Mouse (Mus musculus) hindbrain, embryonic 10.5 days (tissue): ENCODE measurements around the gene Itgb6. TPM values are rescaled to one million over a fixed set of nuclear protein-coding genes. Genes with fewer than 3 reads are reported as not detected.

Experiments
- DNase-seq: peaks from one replicate; pipeline ENCODE4 v3.0.0-alpha.2; 2017; ENCODE audit warnings: low spot score
- H3K27ac ChIP-seq: fragments of 300-500 bp; sonication (generic); 2 replicates; pipeline ENCODE4 v1.5.1; 2016; ENCODE audit warnings: mild to moderate bottlenecking, moderate library complexity
- H3K27me3 ChIP-seq: fragments of 300-500 bp; sonication (generic); 2 replicates; pipeline ENCODE4 v1.6.1; 2016; ENCODE audit warnings: mild to moderate bottlenecking; ENCODE audit not compliant: poor library complexity, insufficient read depth, severe bottlenecking
- H3K36me3 ChIP-seq: fragments of 300-500 bp; sonication (generic); 2 replicates; pipeline ENCODE4 v1.6.1; 2016; ENCODE audit warnings: mild to moderate bottlenecking, moderate library complexity
- H3K4me1 ChIP-seq: fragments of 300-500 bp; sonication (generic); replicated peaks from 2 replicates; pipeline ENCODE4 v1.6.1; 2016; ENCODE audit warnings: mild to moderate bottlenecking
- H3K4me3 ChIP-seq: fragments of 300-500 bp; sonication (generic); 2 replicates; pipeline ENCODE4 v1.5.1; 2016; ENCODE audit warnings: mild to moderate bottlenecking, moderate library complexity
- H3K9me3 ChIP-seq: fragments of 300-500 bp; sonication (generic); 2 replicates; pipeline ENCODE4 v1.6.1; 2016; ENCODE audit warnings: mild to moderate bottlenecking, moderate library complexity
- WGBS: fragments of 180-500 bp; shearing (Covaris S2); methylation state at CpG from one replicate; pipeline ENCODE4 v1.1.7; 2016; 5-methylcytosine and 5-hydroxymethylcytosine counted together
- polyA plus RNA-seq: library from polyadenylated mRNA; unstranded; fragments of >200 nt; fragmentation: Nextera tagmentation; extraction: Ambion mirVana; gene quantifications from 2 replicates; pipeline ENCODE4 v1.2.1, GENCODE M21; 2016

Itgb6 gene
- polyA plus RNA-seq, 1 experiment from 2014 or later, result 0.88 TPM

GRCm38 (mm10) chr2:60724660-60725059 is 2.2 kb upstream of the Itgb6 start:
- Histone ChIP-seq H3K9me3 (no peaks in the 10 kb centered on the region), H3K4me3 (no peak overlapping the region), H3K36me3 (no peaks in the 10 kb centered on the region), H3K4me1 (peaks cover 17% of the 10 kb centered on the region), H3K27me3 (no peaks in the 10 kb centered on the region), H3K27ac (no peak overlapping the region)
- 78% methylated on average over 2 of the region's 2 CpGs for WGBS
- no peak for DNase-seq

- WGBS, result 93% methylated on average over 3 of the region's 3 CpGs
- no peaks in the 10 kb centered on the region for H3K27me3 ChIP-seq
Measured at GRCm38 (mm10) chr2:60722967-60723366, 524 bp upstream of the Itgb6 start.

GRCm38 (mm10) chr2:60720906-60721305 is 1.5 kb downstream of the Itgb6 start:
- no peak overlapping the region for H3K4me3 ChIP-seq
- no peak for DNase-seq
- no peaks in the 10 kb centered on the region for H3K9me3 ChIP-seq
- H3K4me1 ChIP-seq, result peaks cover 20% of the 10 kb centered on the region
- WGBS, result 29% methylated on average over 5 of the region's 5 CpGs
- H3K27me3 ChIP-seq, result 0 out of 2 replicates have a peak, but pooled peaks cover 2% of the 10 kb centered on the region
- H3K27ac ChIP-seq, result no peak overlapping the region
- H3K36me3 ChIP-seq, result no peaks in the 10 kb centered on the region

More at GRCm38 (mm10) chr2:60722967-60723366, 524 bp upstream of the Itgb6 start:
- H3K9me3 ChIP-seq, result no peaks in the 10 kb centered on the region
- DNase-seq, result no peak
- no peak overlapping the region for H3K27ac ChIP-seq
- H3K4me1 ChIP-seq, result peaks cover 8% of the 10 kb centered on the region
- no peak overlapping the region for H3K4me3 ChIP-seq
- H3K36me3 ChIP-seq, result no peaks in the 10 kb centered on the region

GRCm38 (mm10) chr2:60720205-60720604 is 2.2 kb downstream of the Itgb6 start:
- H3K4me3 ChIP-seq, result no peak overlapping the region
- H3K4me1 ChIP-seq, result peaks cover 27% of the 10 kb centered on the region
- no peaks in the 10 kb centered on the region for H3K36me3 ChIP-seq
- no peak for DNase-seq
- H3K27me3 ChIP-seq, result 0 out of 2 replicates have a peak, but pooled peaks cover 6% of the 10 kb centered on the region
- no peak overlapping the region for H3K27ac ChIP-seq
- WGBS, result 84% methylated on average over 8 of the region's 8 CpGs
- no peaks in the 10 kb centered on the region for H3K9me3 ChIP-seq

- H3K36me3 ChIP-seq, result no peaks in the 10 kb centered on the region
- peaks cover 41% of the 10 kb centered on the region for H3K4me1 ChIP-seq
- DNase-seq, result no peak
- H3K4me3 ChIP-seq, result no peak overlapping the region
- no peaks in the 10 kb centered on the region for H3K9me3 ChIP-seq
- 0 out of 2 replicates have a peak overlapping the region, but pooled peaks have one; percentile 30 for H3K27ac ChIP-seq
- WGBS, result 70% methylated on average over 13 of the region's 13 CpGs
- 0 out of 2 replicates have a peak, but pooled peaks cover 6% of the 10 kb centered on the region for H3K27me3 ChIP-seq
Measured at GRCm38 (mm10) chr2:60717348-60717747, 5.1 kb downstream of the Itgb6 start.

GRCm38 (mm10) chr2:60716549-60716948 is 5.9 kb downstream of the Itgb6 start:
- Histone ChIP-seq H3K27me3 (0 out of 2 replicates have a peak, but pooled peaks cover 6% of the 10 kb centered on the region), H3K4me3 (no peak overlapping the region), H3K9me3 (no peaks in the 10 kb centered on the region), H3K4me1 (peaks cover 38% of the 10 kb centered on the region), H3K36me3 (no peaks in the 10 kb centered on the region), H3K27ac (no peak overlapping the region)
- no peak for DNase-seq

- Histone ChIP-seq H3K36me3 (no peaks in the 10 kb centered on the region), H3K9me3 (no peaks in the 10 kb centered on the region), H3K4me3 (no peak overlapping the region), H3K4me1 (peaks cover 38% of the 10 kb centered on the region), H3K27me3 (0 out of 2 replicates have a peak, but pooled peaks cover 6% of the 10 kb centered on the region), H3K27ac (no peak overlapping the region; the same call in 1 of the 2 replicates)
- no peak for DNase-seq
- 78% methylated on average over 13 of the region's 13 CpGs for whole genome bisulfite sequencing
Measured at GRCm38 (mm10) chr2:60715771-60716170, 6.7 kb downstream of the Itgb6 start.

- DNase-seq, result no peak
- 0 out of 2 replicates have a peak, but pooled peaks cover 6% of the 10 kb centered on the region for H3K27me3 ChIP-seq
- no peaks in the 10 kb centered on the region for H3K9me3 ChIP-seq
- H3K27ac ChIP-seq, result peak overlapping the region; percentile 31; the same call in 1 of the 2 replicates
- H3K4me3 ChIP-seq, result no peak overlapping the region
- 64% methylated on average over 8 of the region's 8 CpGs for WGBS
- peaks cover 36% of the 10 kb centered on the region for H3K4me1 ChIP-seq
- H3K36me3 ChIP-seq, result no peaks in the 10 kb centered on the region
Measured at GRCm38 (mm10) chr2:60714971-60715502, 7.4 kb downstream of the Itgb6 start.

GRCm38 (mm10) chr2:60714475-60714874 is 8.0 kb downstream of the Itgb6 start:
- no peaks in the 10 kb centered on the region for H3K9me3 ChIP-seq
- H3K4me3 ChIP-seq, result no peak overlapping the region
- peak overlapping the region; percentile 31; the same call in 1 of the 2 replicates for H3K27ac ChIP-seq
- H3K4me1 ChIP-seq, result peaks cover 36% of the 10 kb centered on the region
- DNase-seq, result no peak
- H3K27me3 ChIP-seq, result 0 out of 2 replicates have a peak, but pooled peaks cover 6% of the 10 kb centered on the region
- 51% methylated on average over 7 of the region's 7 CpGs for WGBS
- no peaks in the 10 kb centered on the region for H3K36me3 ChIP-seq

GRCm38 (mm10) chr2:60713857-60714256 is 8.6 kb downstream of the Itgb6 start:
- 53% methylated on average over 8 of the region's 8 CpGs for WGBS
- no peaks in the 10 kb centered on the region for H3K9me3 ChIP-seq
- DNase-seq, result no peak
- H3K4me3 ChIP-seq, result no peak overlapping the region
- no peak overlapping the region for H3K27ac ChIP-seq
- peaks cover 38% of the 10 kb centered on the region for H3K4me1 ChIP-seq
- no peaks in the 10 kb centered on the region for H3K36me3 ChIP-seq
- H3K27me3 ChIP-seq, result 0 out of 2 replicates have a peak, but pooled peaks cover 6% of the 10 kb centered on the region

GRCm38 (mm10) chr2:60712891-60713290 is 9.6 kb downstream of the Itgb6 start:
- Histone ChIP-seq H3K27ac (no peak overlapping the region), H3K4me3 (no peak overlapping the region), H3K9me3 (no peaks in the 10 kb centered on the region), H3K27me3 (0 out of 2 replicates have a peak, but pooled peaks cover 6% of the 10 kb centered on the region), H3K4me1 (peaks cover 47% of the 10 kb centered on the region), H3K36me3 (no peaks in the 10 kb centered on the region)
- WGBS, result 89% methylated on average over 5 of the region's 5 CpGs
- no peak for DNase-seq

- Histone ChIP-seq H3K27me3 (0 out of 2 replicates have a peak, but pooled peaks cover 6% of the 10 kb centered on the region), H3K36me3 (no peaks in the 10 kb centered on the region), H3K27ac (no peak overlapping the region), H3K4me3 (no peak overlapping the region), H3K9me3 (no peaks in the 10 kb centered on the region), H3K4me1 (peaks cover 44% of the 10 kb centered on the region)
- 66% methylated on average over 6 of the region's 6 CpGs for WGBS
- DNase-seq, result no peak
Measured at GRCm38 (mm10) chr2:60712483-60712882, 10.0 kb downstream of the Itgb6 start.

GRCm38 (mm10) chr2:60711098-60711880 is 11.2 kb downstream of the Itgb6 start:
- no peak overlapping the region for H3K27ac ChIP-seq
- WGBS, result 83% methylated on average over 7 of the region's 7 CpGs
- H3K9me3 ChIP-seq, result no peaks in the 10 kb centered on the region
- no peak overlapping the region for H3K4me3 ChIP-seq
- DNase-seq, result no peak
- H3K36me3 ChIP-seq, result no peaks in the 10 kb centered on the region
- 0 out of 2 replicates have a peak, but pooled peaks cover 6% of the 10 kb centered on the region for H3K27me3 ChIP-seq
- peaks cover 38% of the 10 kb centered on the region for H3K4me1 ChIP-seq
